Mouse (Mus musculus) erythroblast, embryonic 14.5 days (primary cell): Measurements from ENCODE around the gene Mnx1. TPM values are rescaled to one million over a fixed set of nuclear protein-coding genes. Genes with fewer than 3 reads are reported as not detected.
A peak's percentile ranks its signal among the peaks of the same experiment; 100 is the strongest.

Source experiments
- H3K27me3 ChIP-seq: 2 replicates; pipeline ENCODE4 v1.6.1; 2012; ENCODE audit warnings: inconsistent platforms; ENCODE audit not compliant: control insufficient read depth
- H3K36me3 ChIP-seq: 2 replicates; pipeline ENCODE4 v1.6.1; 2012; ENCODE audit warnings: mild to moderate bottlenecking, inconsistent platforms; ENCODE audit not compliant: control insufficient read depth
- H3K4me1 ChIP-seq: 2 replicates; pipeline ENCODE4 v1.6.1; 2012; ENCODE audit warnings: inconsistent platforms; ENCODE audit not compliant: control insufficient read depth
- H3K4me3 ChIP-seq: replicated peaks from 2 replicates; pipeline ENCODE3; 2012; ENCODE audit warnings: moderate library complexity, mild to moderate bottlenecking, inconsistent platforms
- H3K9me3 ChIP-seq: 2 replicates; pipeline ENCODE4 v1.6.1; 2012; ENCODE audit warnings: low read length, inconsistent platforms, mixed read lengths; ENCODE audit not compliant: control insufficient read depth
- GATA1 ChIP-seq: IDR thresholded peaks from 2 replicates; pipeline ENCODE4 v1.6.1; 2012; ENCODE audit warnings: low read length, inconsistent platforms, mixed read lengths
- TAL1 ChIP-seq: IDR thresholded peaks from 3 replicates; pipeline ENCODE4 v1.6.1; 2012; ENCODE audit warnings: low read length, inconsistent platforms, mixed read lengths
- polyA plus RNA-seq: library from polyadenylated mRNA; stranded (reverse); fragments of >175 nt; gene quantifications from 2 replicates; pipeline ENCODE4 v1.2.3, GENCODE M21; 2012

The Mnx1 gene
- polyA plus RNA-seq, 1 experiment: not detected

DNA sequence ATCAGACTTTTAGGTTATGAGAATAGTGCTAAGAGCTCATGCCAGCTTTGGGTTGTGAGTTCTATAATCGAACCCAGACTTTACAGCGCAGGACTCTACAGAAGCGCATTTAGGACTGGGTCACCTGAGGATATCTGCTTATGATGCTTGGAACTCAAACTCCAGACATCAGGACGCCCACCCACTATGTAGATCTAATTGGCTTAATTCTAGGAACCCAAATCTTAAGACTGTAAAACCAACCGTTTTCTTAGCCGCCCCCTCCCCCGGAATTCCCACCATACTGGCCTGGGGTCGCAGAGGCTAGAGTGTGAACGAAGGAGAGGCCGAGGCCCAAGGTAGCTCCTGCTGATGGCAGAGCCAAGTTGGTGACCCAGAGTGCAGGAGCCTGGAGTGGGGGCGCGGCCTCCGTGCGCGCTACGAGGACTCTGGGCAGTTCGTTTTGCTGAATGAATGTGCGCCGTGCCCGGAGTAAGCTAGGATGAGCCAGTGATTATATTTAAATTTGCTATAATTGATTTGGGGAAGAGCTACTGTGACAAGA, 7.3 kb downstream of the Mnx1 start:
- H3K4me3 ChIP-seq: no peak overlapping the region
- H3K9me3 ChIP-seq: peaks cover 4% of the 10 kb centered on the region; the same call in 1 of the 2 replicates
- H3K4me1 ChIP-seq: no peaks in the 10 kb centered on the region; the same call in 1 of the 2 replicates
- TF ChIP-seq GATA1 (no peak), TAL1 (no peak)
- no peaks in the 10 kb centered on the region for H3K36me3 ChIP-seq
- H3K27me3 ChIP-seq: peaks cover 99% of the 10 kb centered on the region

DNA sequence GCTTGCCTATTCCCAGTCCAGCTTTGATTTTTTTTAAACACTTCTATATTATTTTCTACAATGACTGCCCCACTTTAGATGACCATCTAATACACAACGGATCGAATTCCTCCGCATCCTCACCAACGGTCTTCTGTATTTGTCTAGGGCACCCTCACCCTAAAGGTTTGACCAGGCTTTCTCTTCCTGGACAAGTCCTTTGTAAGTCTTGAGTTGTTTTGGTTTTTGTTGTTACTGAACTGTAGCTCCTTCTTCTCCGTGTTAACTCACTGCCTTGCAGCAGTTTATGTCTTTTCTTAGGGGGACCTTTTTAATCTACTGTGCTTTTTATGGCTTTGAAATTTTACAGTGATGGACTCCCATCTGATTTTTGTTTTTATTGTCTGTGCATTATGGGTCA, 8.0 kb downstream of the Mnx1 start:
- TF ChIP-seq TAL1: no peak
- no peak for TF ChIP-seq GATA1

GRCm38 (mm10) chr5:29469501-29469900, 8.8 kb downstream of the Mnx1 start:
- Histone ChIP-seq H3K36me3 (no peaks in the 10 kb centered on the region), H3K27me3 (peaks cover 92% of the 10 kb centered on the region), H3K4me3 (no peak overlapping the region), H3K9me3 (peaks cover 4% of the 10 kb centered on the region; the same call in 1 of the 2 replicates), H3K4me1 (no peaks in the 10 kb centered on the region; the same call in 1 of the 2 replicates)
- TF ChIP-seq GATA1: no peak

More for the DNA sequence above, 8.0 kb downstream of the Mnx1 start:
- Histone ChIP-seq H3K4me3 (no peak overlapping the region), H3K36me3 (no peaks in the 10 kb centered on the region), H3K27me3 (peaks cover 99% of the 10 kb centered on the region), H3K4me1 (no peaks in the 10 kb centered on the region; the same call in 1 of the 2 replicates), H3K9me3 (peaks cover 4% of the 10 kb centered on the region; the same call in 1 of the 2 replicates)

DNA sequence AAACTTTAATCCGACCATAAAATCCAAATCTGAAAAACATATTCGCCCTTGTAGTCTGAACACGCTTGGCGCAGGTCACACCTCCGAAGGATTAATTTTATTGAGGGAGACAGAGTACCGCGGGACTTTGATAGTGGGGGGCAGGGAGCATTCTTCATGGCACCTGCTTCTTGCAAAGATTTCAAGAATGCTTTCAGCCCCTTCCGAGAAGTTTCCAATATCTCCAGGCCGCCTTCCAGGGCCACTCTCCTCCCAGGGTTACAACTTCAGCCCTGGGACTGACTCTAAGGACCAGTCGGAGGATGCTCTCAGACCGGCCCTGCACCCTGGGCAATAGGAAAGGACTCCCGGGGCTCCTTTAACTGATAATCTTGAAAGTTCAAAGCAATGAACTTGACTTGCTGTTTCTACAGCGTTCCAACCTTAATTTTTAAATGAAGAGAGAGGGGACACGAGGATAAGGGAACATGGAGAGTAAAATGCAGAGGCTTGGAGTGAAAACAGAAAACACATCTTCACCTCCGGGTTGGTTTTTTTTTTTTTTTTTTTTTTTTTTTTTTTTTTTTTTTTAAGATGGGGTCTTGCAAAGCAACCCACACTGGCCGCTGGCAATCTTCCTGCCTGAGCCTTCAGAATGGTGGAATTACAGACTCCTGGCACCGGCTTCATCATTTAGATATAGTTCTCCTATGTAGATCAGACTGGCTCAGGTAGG, 9.8 kb downstream of the Mnx1 start:
- TF ChIP-seq TAL1 (no peak), GATA1 (no peak)
- Histone ChIP-seq H3K9me3 (peaks cover 2% of the 10 kb centered on the region; the same call in 1 of the 2 replicates), H3K4me1 (no peaks in the 10 kb centered on the region; the same call in 1 of the 2 replicates), H3K27me3 (peaks cover 82% of the 10 kb centered on the region), H3K4me3 (no peak overlapping the region), H3K36me3 (no peaks in the 10 kb centered on the region)

GRCm38 (mm10) chr5:29467489-29468350, 10.6 kb downstream of the Mnx1 start:
- H3K36me3 ChIP-seq: no peaks in the 10 kb centered on the region
- no peaks in the 10 kb centered on the region; the same call in 1 of the 2 replicates for H3K4me1 ChIP-seq
- TF ChIP-seq TAL1 (no peak), GATA1 (no peak)
- H3K27me3 ChIP-seq: peaks cover 74% of the 10 kb centered on the region
- peak overlapping the region; percentile 30 for H3K4me3 ChIP-seq
- peaks cover 2% of the 10 kb centered on the region; the same call in 1 of the 2 replicates for H3K9me3 ChIP-seq

DNA sequence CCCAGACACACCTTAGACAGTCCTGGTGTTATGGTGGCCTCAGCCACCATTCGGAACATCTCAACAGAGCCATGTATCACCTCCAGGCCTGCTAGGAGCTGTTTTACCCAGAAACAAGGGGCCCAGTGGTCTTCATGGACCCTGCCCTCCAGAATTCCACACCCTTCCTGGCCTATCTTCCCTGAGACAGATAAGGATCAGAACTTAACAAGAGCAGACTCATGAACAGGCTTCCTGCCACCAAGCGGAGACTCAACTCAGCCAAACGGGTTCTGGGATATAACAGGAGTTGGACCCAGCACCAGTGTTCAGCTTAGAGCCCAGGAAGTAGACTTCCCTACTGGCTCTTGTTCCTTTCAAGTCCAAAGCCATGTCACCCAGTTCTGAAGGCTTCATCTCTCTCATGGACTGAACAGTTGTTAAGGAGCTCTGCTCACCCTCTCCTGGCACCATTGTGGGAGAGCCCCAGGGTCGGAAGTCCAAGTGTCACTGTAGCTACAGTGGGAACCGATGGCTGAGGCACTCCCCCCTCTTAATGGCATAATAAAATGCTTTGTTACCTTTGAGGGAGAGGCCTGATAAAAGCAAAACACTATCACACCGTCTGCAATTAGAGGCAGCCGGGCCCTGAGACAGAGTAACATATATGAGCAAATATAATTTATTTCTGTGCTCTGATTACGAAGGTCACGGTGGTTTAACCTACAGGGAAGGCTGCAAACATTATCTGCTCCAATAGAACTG, 15.2 kb downstream of the Mnx1 start:
- Histone ChIP-seq H3K4me1 (no peaks in the 10 kb centered on the region; the same call in 1 of the 2 replicates), H3K36me3 (peaks cover 8% of the 10 kb centered on the region), H3K9me3 (peaks cover 2% of the 10 kb centered on the region; the same call in 1 of the 2 replicates), H3K4me3 (no peak overlapping the region), H3K27me3 (peaks cover 28% of the 10 kb centered on the region)
- no peak for TF ChIP-seq TAL1
- no peak for TF ChIP-seq GATA1

- Histone ChIP-seq H3K4me3 (no peak overlapping the region), H3K9me3 (no peaks in the 10 kb centered on the region), H3K27me3 (no peaks in the 10 kb centered on the region), H3K4me1 (no peaks in the 10 kb centered on the region), H3K36me3 (peaks cover 48% of the 10 kb centered on the region)
- no peak for TF ChIP-seq TAL1
- TF ChIP-seq GATA1: no peak
Observed at GRCm38 (mm10) chr5:29456895-29457656, 21.2 kb downstream of the Mnx1 start.

DNA sequence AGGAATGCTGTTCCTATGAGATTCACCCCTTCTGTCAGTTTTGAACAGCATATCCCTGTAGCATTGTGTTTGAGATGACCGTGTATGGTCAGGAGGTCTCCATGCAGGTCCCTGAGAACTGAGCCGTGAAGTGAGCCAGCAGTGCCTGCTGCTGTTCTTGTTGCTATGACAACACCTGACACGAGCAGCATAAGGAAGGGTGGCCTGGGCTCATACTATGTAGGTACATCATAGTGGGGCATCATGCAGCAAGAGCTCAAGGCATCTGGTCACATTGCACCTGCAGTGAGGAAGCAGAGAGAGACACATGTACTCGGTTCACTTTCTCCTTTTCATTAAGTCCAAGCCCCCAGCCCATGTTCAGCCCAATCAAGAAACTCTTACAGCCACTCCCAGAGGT, 25.9 kb downstream of the Mnx1 start:
- no peaks in the 10 kb centered on the region for H3K27me3 ChIP-seq
- H3K36me3 ChIP-seq: peaks cover 77% of the 10 kb centered on the region
- TF ChIP-seq GATA1 (no peak), TAL1 (no peak)
- H3K4me3 ChIP-seq: no peak overlapping the region
- H3K4me1 ChIP-seq: no peaks in the 10 kb centered on the region
- no peaks in the 10 kb centered on the region for H3K9me3 ChIP-seq
